Mouse (Mus musculus): Measurements from ENCODE around the gene Clstn2.

- TF ChIP-seq POLR2A (IDR thresholded peaks at IDR 0.05; ENCODE audit: borderline replicate concordance, low read depth, low read length) (no peak), CTCF (IDR thresholded peaks at IDR 0.05; ENCODE audit: low read depth, low read length) (no peak)
Observed at GRCm38 (mm10) chr9:97807031-97807430, 225.9 kb downstream of the Clstn2 start.
